Comparison of ENCODE assay signal across 23 mouse cellular contexts in genomic region chr16:37967415-37967814, GRCm38 (mm10). TPM values are rescaled to one million over a fixed set of nuclear protein-coding genes. Genes with fewer than 3 reads are reported as not detected.
A peak's percentile ranks its signal among the peaks of the same experiment; 100 is the strongest.
DNase-seq lines count a peak whose midpoint lies in the region; ATAC-seq and TF ChIP-seq lines count a peak whose summit lies in the region.
"Had no signal": no experiment of that assay in that cellular context is flagged by ENCODE, and none has a peak within 500 bp of the region (broad histone marks: within the 10 kb centered on the region; RNA-seq: fewer than 3 reads in every experiment).

No protein-coding gene starts in this region.

- no peak for DNase-seq in left cerebral cortex, adult 2 months (ENCODE audit: extremely low spot score in 1 of 2, low spot score in 2 of 2)
- DNase-seq in left cerebral cortex, postnatal 10 days (ENCODE audit: extremely low spot score in 1 of 2, low spot score in 2 of 2), result no peak
- DNase-seq in 416B (ENCODE audit: low read depth) (peak; percentile 20), A20 (ENCODE audit: low read depth, low spot score) (peak; percentile 52), Patski (ENCODE audit: low read depth, low spot score) (no peak)
- DNase-seq in cerebellum, adult 9-10 months, result no peak
- DNase-seq in frontal cortex, postnatal 14 days (ENCODE audit: low spot score in 2 of 2), result no peak
- DNase-seq: adrenal gland, postnatal 25 days; cerebellum, postnatal 14 days; gastrocnemius, adult 2 months; heart, adult 18-20 months; lung, adult 2 months; retina, postnatal 1 day; right cerebral cortex, postnatal 4 days had no signal

- no peaks in the 10 kb centered on the region for H3K27me3 ChIP-seq in Patski
- H3K27me3 ChIP-seq in forebrain, embryonic 16.5 days (replicated peaks; ENCODE audit: control insufficient read depth, insufficient read depth, low read length), result no peaks in the 10 kb centered on the region
- H3K27me3 ChIP-seq: forebrain, embryonic 15.5 days; kidney, embryonic 15.5 days; limb, embryonic 13.5 days; midbrain, embryonic 13.5 days; neural tube, embryonic 15.5 days had no signal

- TF ChIP-seq CTCF in left cerebral cortex, adult 2 months (IDR thresholded peaks at IDR 0.05), result peak; percentile 2
- peak; percentile 31 for TF ChIP-seq CTCF in Patski (IDR thresholded peaks at IDR 0.05)

- POLR2A ChIA-PET in Patski (lab: Charles Lee), result no interaction called here

- no peaks in the 10 kb centered on the region for H3K9me3 ChIP-seq in forebrain, embryonic 16.5 days (ENCODE audit: control insufficient read depth, low read length)
- H3K9me3 ChIP-seq: forebrain, embryonic 15.5 days; kidney, embryonic 15.5 days; limb, embryonic 13.5 days; midbrain, embryonic 13.5 days; neural tube, embryonic 15.5 days had no signal

- peaks cover 22% of the 10 kb centered on the region for H3K4me1 ChIP-seq in forebrain, embryonic 16.5 days (replicated peaks; ENCODE audit: control insufficient read depth, insufficient read depth, low read length)

- intact Hi-C loops in left cerebral cortex, adult 2 months (cut with DNase I), result no loop called here
- intact Hi-C loops in left cerebral cortex, postnatal 10 days (cut with DNase I), result no loop called here

- no peaks in the 10 kb centered on the region for H3K36me3 ChIP-seq in forebrain, embryonic 16.5 days (ENCODE audit: control insufficient read depth, insufficient read depth)
- H3K36me3 ChIP-seq: forebrain, embryonic 15.5 days; kidney, embryonic 15.5 days; limb, embryonic 13.5 days; midbrain, embryonic 13.5 days; neural tube, embryonic 15.5 days had no signal

- ATAC-seq in Patski, result no peak
- ATAC-seq in forebrain, embryonic 16.5 days, result no peak
- ATAC-seq: forebrain, embryonic 15.5 days; inflammation-experienced regulatory T-cells, adult 6 months; midbrain, embryonic 13.5 days had no signal

- H3K27ac ChIP-seq in left cerebral cortex, adult 2 months, result no peak overlapping the region
- H3K27ac ChIP-seq in forebrain, embryonic 16.5 days (ENCODE audit: low read length), result no peak overlapping the region
- H3K27ac ChIP-seq: forebrain, embryonic 15.5 days; gastrocnemius, adult 2 months; kidney, embryonic 15.5 days; limb, embryonic 13.5 days; midbrain, embryonic 13.5 days; neural tube, embryonic 15.5 days had no signal

- in situ Hi-C loops in Patski (cut with MboI; ENCODE audit: low pct_unique_long_range_greater_than_20kb), result no loop called here

- no peak overlapping the region for H3K4me3 ChIP-seq in left cerebral cortex, adult 2 months
- no peak overlapping the region for H3K4me3 ChIP-seq in forebrain, embryonic 16.5 days (replicated peaks; ENCODE audit: low read length)
- H3K4me3 ChIP-seq: forebrain, embryonic 15.5 days; gastrocnemius, adult 2 months; kidney, embryonic 15.5 days; limb, embryonic 13.5 days; midbrain, embryonic 13.5 days; myocyte; neural tube, embryonic 15.5 days had no signal

- 69% methylated on average over 2 of the region's 2 CpGs for WGBS in forebrain, embryonic 16.5 days

- no peak overlapping the region for H3K9ac ChIP-seq in forebrain, embryonic 16.5 days (replicated peaks; ENCODE audit: low read depth, low read length)
- H3K9ac ChIP-seq: forebrain, embryonic 15.5 days; kidney, embryonic 15.5 days; limb, embryonic 13.5 days; midbrain, embryonic 13.5 days; neural tube, embryonic 15.5 days had no signal

- CTCF ChIA-PET in Patski (lab: Charles Lee), result no interaction called here

- H3K4me2 ChIP-seq in forebrain, embryonic 16.5 days (ENCODE audit: low read length), result no peak overlapping the region
- H3K4me2 ChIP-seq: forebrain, embryonic 15.5 days; kidney, embryonic 15.5 days; limb, embryonic 13.5 days; midbrain, embryonic 13.5 days; neural tube, embryonic 15.5 days had no signal

RNA-seq across cellular contexts. Expression of gene Gpr156, which starts 51.1 kb away (rescaled TPM):
- under 1 TPM; 0.48 to 0.63 TPM for total RNA-seq in left cerebral cortex, adult 2 months (2021)
- total RNA-seq in left cerebral cortex, postnatal 10 days (2021), result 1 to 10 TPM; 1.3 to 1.4 TPM
- polyA plus RNA-seq in Patski (2021), result 0.04 TPM
- polyA plus RNA-seq in forebrain, embryonic 16.5 days (2015; fragmentation: Nextera tagmentation; extraction: Ambion mirVana), result 5.4 and 5.6 TPM in 2 replicates
- total RNA-seq: gastrocnemius, adult 2 months; hematopoietic stem cell, adult 5-6 weeks had no signal
- polyA plus RNA-seq: inflammation-experienced regulatory T-cells, adult 6 months had no signal

Comparison
In these comparisons a context has a peak if more than half of its experiments do, and no peak if none do; other contexts are left out.
1. DNase-seq: peak in 416B (single experiment) and A20 (single experiment); none in left cerebral cortex, adult 2 months (0 of 2), left cerebral cortex, postnatal 10 days (0 of 2), Patski (single experiment), cerebellum, adult 9-10 months (single experiment) and frontal cortex, postnatal 14 days (0 of 2).